8 mouse cellular contexts compared by ENCODE assay signal in genomic region chr17:26070136-26070535, GRCm38 (mm10). TPM values are rescaled to one million over a fixed set of nuclear protein-coding genes. Genes with fewer than 3 reads are reported as not detected.
DNase-seq lines count a peak whose midpoint lies in the region; ATAC-seq and TF ChIP-seq lines count a peak whose summit lies in the region.

No protein-coding gene starts in this region.

- peaks cover 13% of the 10 kb centered on the region; the same call in 1 of the 2 replicates for H3K9me3 ChIP-seq in erythroblast, embryonic 14.5 days (ENCODE audit: control insufficient read depth, low read length)
- H3K9me3 ChIP-seq in CH12.LX (replicated peaks; ENCODE audit: low read length) = peaks cover 5% of the 10 kb centered on the region
- H3K9me3 ChIP-seq in forebrain, embryonic 14.5 days (replicated peaks; ENCODE audit: control insufficient read depth, low read length) = no peaks in the 10 kb centered on the region
- no peaks in the 10 kb centered on the region for H3K9me3 ChIP-seq in liver, embryonic 14.5 days (ENCODE audit: control insufficient read depth, low read length)

- dilution Hi-C loops in CH12.LX (cut with MboI; ENCODE audit: extremely low pct_ligation_motif_present, extremely low pct_unique_long_range_greater_than_20kb, low sequenced_read_pairs) = no loop called here

- DNase-seq in CH12.LX (ENCODE audit: extremely low read depth) = no peak
- no peak for DNase-seq in forebrain, embryonic 14.5 days (ENCODE audit: low spot score)
- DNase-seq in liver, embryonic 14.5 days (ENCODE audit: low read depth in 3 of 3, low spot score in 3 of 3) = no peak
- no peak for DNase-seq in adrenal gland, postnatal 36 days
- no peak for DNase-seq in thymus, adult 18-20 months
- no peak for DNase-seq in urinary bladder, postnatal 14 days (ENCODE audit: low spot score)

- 41% methylated on average over 6 of the region's 6 CpGs for WGBS in forebrain, embryonic 14.5 days
- whole genome bisulfite sequencing in liver, embryonic 14.5 days (ENCODE audit: insufficient replicate concordance) = 20% methylated on average over 6 of the region's 6 CpGs

- TF ChIP-seq RAD21 in CH12.LX (IDR thresholded peaks at IDR 0.05; ENCODE audit: low read depth, low read length) = no peak

- 0 out of 2 replicates have a peak, but pooled peaks have one; percentile 10 for TF ChIP-seq EP300 in CH12.LX (IDR thresholded peaks at IDR 0.05; ENCODE audit: low read length)
- no peak for TF ChIP-seq EP300 in liver, embryonic 14.5 days (IDR thresholded peaks at IDR 0.05; ENCODE audit: low read depth)

- H3K4me1 ChIP-seq in erythroblast, embryonic 14.5 days (ENCODE audit: control insufficient read depth) = peaks cover 31% of the 10 kb centered on the region
- peaks cover 23 to 40% of the 10 kb centered on the region in 2 experiments for H3K4me1 ChIP-seq in CH12.LX (ENCODE audit: control insufficient read depth in 1 of 2, insufficient read depth in 2 of 2)
- H3K4me1 ChIP-seq in forebrain, embryonic 14.5 days (ENCODE audit: control insufficient read depth, insufficient read depth, low read length) = peaks cover 22% of the 10 kb centered on the region
- H3K4me1 ChIP-seq in liver, embryonic 14.5 days (replicated peaks; ENCODE audit: control insufficient read depth in 2 of 2, insufficient read depth in 2 of 2, low read length in 1 of 2) = peaks cover 0 to 6% of the 10 kb centered on the region in 2 experiments; a peak in 2 of 4 replicates

- H3K27ac ChIP-seq in CH12.LX (ENCODE audit: insufficient read depth, low read depth) = no peak overlapping the region
- no peak overlapping the region for H3K27ac ChIP-seq in forebrain, embryonic 14.5 days (ENCODE audit: low read depth, low read length)
- H3K27ac ChIP-seq in liver, embryonic 14.5 days = no peak overlapping the region

- no peak for ATAC-seq in erythroblast, adult 5-6 weeks (replicated peaks; ENCODE audit: low FRiP score, poor library complexity, severe bottlenecking)
- ATAC-seq in forebrain, embryonic 14.5 days = no peak
- no peak for ATAC-seq in liver, embryonic 14.5 days (ENCODE audit: insufficient read depth)

- H3K9ac ChIP-seq in CH12.LX (ENCODE audit: insufficient read depth, low read depth) = peak overlapping the region; percentile 63
- H3K9ac ChIP-seq in forebrain, embryonic 14.5 days (ENCODE audit: low read length) = 0 out of 2 replicates have a peak overlapping the region, but pooled peaks have one; percentile 13
- H3K9ac ChIP-seq in liver, embryonic 14.5 days (replicated peaks) = no peak overlapping the region

- H3K27me3 ChIP-seq in erythroblast, embryonic 14.5 days (ENCODE audit: control insufficient read depth) = peaks cover 70% of the 10 kb centered on the region
- H3K27me3 ChIP-seq in CH12.LX (replicated peaks) = peaks cover 24% of the 10 kb centered on the region
- no peaks in the 10 kb centered on the region for H3K27me3 ChIP-seq in forebrain, embryonic 14.5 days (replicated peaks; ENCODE audit: control insufficient read depth, insufficient read depth, low read length)
- H3K27me3 ChIP-seq in liver, embryonic 14.5 days (ENCODE audit: control insufficient read depth, insufficient read depth, low read length) = peaks cover 41% of the 10 kb centered on the region

- in situ Hi-C loops in CH12.LX (cut with MboI; ENCODE audit: low pct_ligation_motif_present, low pct_unique_long_range_greater_than_20kb, low sequenced_read_pairs) = no loop called here

- TF ChIP-seq POLR2A in CH12.LX (IDR thresholded peaks at IDR 0.05; ENCODE audit: low read depth, low read length) = no peak

- no peak for TF ChIP-seq CTCF in CH12.LX (conservative IDR thresholded peaks at IDR 0.05 in 1 of 2, IDR thresholded peaks at IDR 0.05 in 1 of 2; ENCODE audit: low read depth in 2 of 2, low read length in 2 of 2)
- TF ChIP-seq CTCF in liver, embryonic 14.5 days (IDR thresholded peaks at IDR 0.05; ENCODE audit: low read depth) = no peak

- peak overlapping the region; percentile 78 for H3K4me2 ChIP-seq in CH12.LX (ENCODE audit: insufficient read depth, low read depth, poor library complexity, severe bottlenecking)
- H3K4me2 ChIP-seq in forebrain, embryonic 14.5 days (ENCODE audit: low read length) = peak overlapping the region; percentile 100
- peak overlapping the region; percentile 73 for H3K4me2 ChIP-seq in liver, embryonic 14.5 days (ENCODE audit: low read depth)

- peak overlapping the region; percentile 73 for H3K4me3 ChIP-seq in erythroblast, embryonic 14.5 days (replicated peaks)
- H3K4me3 ChIP-seq in CH12.LX (replicated peaks in 1 of 3; ENCODE audit: low read depth in 2 of 3, low read length in 2 of 3, poor library complexity in 1 of 3) = peak overlapping the region; percentile 25 to 82 (median 67)
- peak overlapping the region; percentile 67 for H3K4me3 ChIP-seq in forebrain, embryonic 14.5 days (ENCODE audit: low read depth, low read length)
- peak overlapping the region; percentile 65 to 79 for H3K4me3 ChIP-seq in liver, embryonic 14.5 days (ENCODE audit: insufficient read depth in 1 of 2, low read depth in 2 of 2, low read length in 2 of 2)

- H3K79me2 ChIP-seq in CH12.LX (replicated peaks; ENCODE audit: control insufficient read depth, extremely low read depth, insufficient read depth, poor library complexity, severe bottlenecking) = no peaks in the 10 kb centered on the region; the same call in 1 of the 2 replicates

- no peaks in the 10 kb centered on the region for H3K36me3 ChIP-seq in erythroblast, embryonic 14.5 days (ENCODE audit: control insufficient read depth)
- H3K36me3 ChIP-seq in CH12.LX (replicated peaks in 1 of 2; ENCODE audit: control insufficient read depth in 1 of 2, insufficient read depth in 1 of 2, low read length in 1 of 2) = peaks cover 0 to 25% of the 10 kb centered on the region in 2 experiments
- H3K36me3 ChIP-seq in forebrain, embryonic 14.5 days (ENCODE audit: control insufficient read depth, insufficient read depth, low read length) = peaks cover 2% of the 10 kb centered on the region
- H3K36me3 ChIP-seq in liver, embryonic 14.5 days (replicated peaks; ENCODE audit: control insufficient read depth, insufficient read depth, low read depth) = no peaks in the 10 kb centered on the region

RNA-seq across cellular contexts. Expression of gene Rab11fip3, which starts 0.8 kb away (rescaled TPM):
- 0.23 and 0.36 TPM in 2 replicates for polyA plus RNA-seq in erythroblast, embryonic 14.5 days (2012)
- total RNA-seq in erythroblast, adult 5-6 weeks (2015; ENCODE audit: low replicate concordance) = not detected in 2 replicates
- total RNA-seq in erythroblast, adult 5-6 weeks (2017; ENCODE audit: low replicate concordance) = 0.17 and 0.42 TPM in 2 replicates
- total RNA-seq in CH12.LX (2012; rRNA removed) (3.1 and 4.6 TPM in 2 replicates), CH12.LX (2014; rRNA removed) (3.1 and 3.5 TPM in 2 replicates)
- polyA plus RNA-seq in CH12.LX (2012; ENCODE audit: insufficient read length, low read depth) = 7.6 and 7.8 TPM in 2 replicates
- 15.2 and 20.5 TPM in 2 replicates for polyA plus RNA-seq in forebrain, embryonic 14.5 days (2014; fragmentation: Nextera tagmentation; extraction: Ambion mirVana)
- 2.1 and 2.3 TPM in 2 replicates for polyA plus RNA-seq in liver, embryonic 14.5 days (2012; rRNA removed)
- 1.4 and 1.8 TPM in 2 replicates for polyA plus RNA-seq in liver, embryonic 14.5 days (2014; fragmentation: Nextera tagmentation; extraction: Ambion mirVana)
- total RNA-seq in adrenal gland, postnatal 36 days (2021) = 10 to 100 TPM; 17.9 to 21.9 TPM

RNA-seq across cellular contexts. Expression of gene Decr2, which starts 20.0 kb away (rescaled TPM):
- 0.02 TPM in 1 of 2 replicates, not detected in the other for polyA plus RNA-seq in erythroblast, embryonic 14.5 days (2012)
- total RNA-seq in erythroblast, adult 5-6 weeks (2015; ENCODE audit: low replicate concordance) = 3.1 TPM in 1 of 2 replicates, not detected in the other
- 0.42 and 3.2 TPM in 2 replicates for total RNA-seq in erythroblast, adult 5-6 weeks (2017; ENCODE audit: low replicate concordance)
- total RNA-seq in CH12.LX (2012; rRNA removed) = 12.9 and 16.8 TPM in 2 replicates
- total RNA-seq in CH12.LX (2014; rRNA removed) = 21.0 TPM in 2 replicates
- 12.6 and 13.1 TPM in 2 replicates for polyA plus RNA-seq in CH12.LX (2012; ENCODE audit: insufficient read length, low read depth)
- 13.6 and 14.4 TPM in 2 replicates for polyA plus RNA-seq in forebrain, embryonic 14.5 days (2014; fragmentation: Nextera tagmentation; extraction: Ambion mirVana)
- polyA plus RNA-seq in liver, embryonic 14.5 days (2012; rRNA removed) = 6.2 and 6.8 TPM in 2 replicates
- 5.5 and 6.5 TPM in 2 replicates for polyA plus RNA-seq in liver, embryonic 14.5 days (2014; fragmentation: Nextera tagmentation; extraction: Ambion mirVana)
- total RNA-seq in adrenal gland, postnatal 36 days (2021) = 10 to 100 TPM; 17.8 to 27.2 TPM

RNA-seq across cellular contexts. Expression of gene Nme4, which starts 25.3 kb away (rescaled TPM):
- 5.5 and 9.0 TPM in 2 replicates for polyA plus RNA-seq in erythroblast, embryonic 14.5 days (2012)
- 10.0 and 15.9 TPM in 2 replicates for total RNA-seq in erythroblast, adult 5-6 weeks (2015; ENCODE audit: low replicate concordance)
- total RNA-seq in erythroblast, adult 5-6 weeks (2017; ENCODE audit: low replicate concordance) = 4.2 and 5.2 TPM in 2 replicates
- total RNA-seq in CH12.LX (2012; rRNA removed) (0.47 and 0.55 TPM in 2 replicates), CH12.LX (2014; rRNA removed) (0.46 TPM in 1 of 2 replicates, not detected in the other)
- polyA plus RNA-seq in CH12.LX (2012; ENCODE audit: insufficient read length, low read depth) = 0.27 and 0.56 TPM in 2 replicates
- 31.3 and 40.0 TPM in 2 replicates for polyA plus RNA-seq in forebrain, embryonic 14.5 days (2014; fragmentation: Nextera tagmentation; extraction: Ambion mirVana)
- 46.2 and 52.2 TPM in 2 replicates for polyA plus RNA-seq in liver, embryonic 14.5 days (2012; rRNA removed)
- 45.1 and 46.7 TPM in 2 replicates for polyA plus RNA-seq in liver, embryonic 14.5 days (2014; fragmentation: Nextera tagmentation; extraction: Ambion mirVana)
- total RNA-seq in adrenal gland, postnatal 36 days (2021) = 1 to 10 TPM; 2.2 to 3.5 TPM

RNA-seq across cellular contexts. Expression of gene Tmem8, which starts 43.0 kb away (rescaled TPM):
- 0.21 and 0.31 TPM in 2 replicates for polyA plus RNA-seq in erythroblast, embryonic 14.5 days (2012)
- total RNA-seq in erythroblast, adult 5-6 weeks (2015; ENCODE audit: low replicate concordance) = 9.6 and 13.2 TPM in 2 replicates
- total RNA-seq in erythroblast, adult 5-6 weeks (2017; ENCODE audit: low replicate concordance) = 4.3 and 5.0 TPM in 2 replicates
- total RNA-seq in CH12.LX (2012; rRNA removed) = 2.3 and 3.6 TPM in 2 replicates
- total RNA-seq in CH12.LX (2014; rRNA removed) = 1.8 and 2.8 TPM in 2 replicates
- polyA plus RNA-seq in CH12.LX (2012; ENCODE audit: insufficient read length, low read depth) = 3.9 and 4.6 TPM in 2 replicates
- 1.5 and 1.9 TPM in 2 replicates for polyA plus RNA-seq in forebrain, embryonic 14.5 days (2014; fragmentation: Nextera tagmentation; extraction: Ambion mirVana)
- 2.8 and 3.6 TPM in 2 replicates for polyA plus RNA-seq in liver, embryonic 14.5 days (2012; rRNA removed)
- polyA plus RNA-seq in liver, embryonic 14.5 days (2014; fragmentation: Nextera tagmentation; extraction: Ambion mirVana) = 0.88 and 1.1 TPM in 2 replicates
- 1 to 10 TPM; 5.4 to 9.4 TPM for total RNA-seq in adrenal gland, postnatal 36 days (2021)

RNA-seq across cellular contexts. Expression of gene Mrpl28, which starts 53.2 kb away (rescaled TPM):
- polyA plus RNA-seq in erythroblast, embryonic 14.5 days (2012) = 28.4 and 31.6 TPM in 2 replicates
- total RNA-seq in erythroblast, adult 5-6 weeks (2015; ENCODE audit: low replicate concordance) = 21.7 and 22.6 TPM in 2 replicates
- total RNA-seq in erythroblast, adult 5-6 weeks (2017; ENCODE audit: low replicate concordance) = 10.1 and 11.0 TPM in 2 replicates
- total RNA-seq in CH12.LX (2012; rRNA removed) (157 and 161 TPM in 2 replicates), CH12.LX (2014; rRNA removed) (148 and 154 TPM in 2 replicates)
- polyA plus RNA-seq in CH12.LX (2012; ENCODE audit: insufficient read length, low read depth) = 90.5 and 101 TPM in 2 replicates
- polyA plus RNA-seq in forebrain, embryonic 14.5 days (2014; fragmentation: Nextera tagmentation; extraction: Ambion mirVana) = 242 and 250 TPM in 2 replicates
- 47.8 and 58.0 TPM in 2 replicates for polyA plus RNA-seq in liver, embryonic 14.5 days (2012; rRNA removed)
- 121 and 129 TPM in 2 replicates for polyA plus RNA-seq in liver, embryonic 14.5 days (2014; fragmentation: Nextera tagmentation; extraction: Ambion mirVana)
- 10 to 100 TPM; 85.8 to 88.4 TPM for total RNA-seq in adrenal gland, postnatal 36 days (2021)
